Mouse (Mus musculus) lung, adult 2 months (tissue): ENCODE measurements around the gene Sh3gl3. TPM values are rescaled to one million over a fixed set of nuclear protein-coding genes. Genes with fewer than 3 reads are reported as not detected.

Experiments
- DNase-seq: peaks from one replicate; pipeline ENCODE4 v3.0.0; 2022
- H3K4me1 ChIP-seq: fragments of 200-500 bp; 2 replicates; pipeline ENCODE4 v1.6.1; 2011; ENCODE audit warnings: low read length; ENCODE audit not compliant: control insufficient read depth, insufficient read depth
- H3K4me3 ChIP-seq: fragments of 200-500 bp; replicated peaks from 2 replicates; pipeline ENCODE3; 2011; ENCODE audit warnings: low read depth, mild to moderate bottlenecking, control low read depth, low read length; ENCODE audit errors: extremely low read depth
- CTCF ChIP-seq: fragments of 200-500 bp; IDR thresholded peaks from 2 replicates; pipeline ENCODE4 v1.5.1; 2011; ENCODE audit warnings: mild to moderate bottlenecking, low read length, control low read depth; ENCODE audit not compliant: insufficient read depth
- POLR2A ChIP-seq: fragments of 200-500 bp; IDR thresholded peaks from 2 replicates; pipeline ENCODE4 v1.6.1; 2011; ENCODE audit warnings: low read depth, mild to moderate bottlenecking, control low read depth, low read length, borderline replicate concordance; ENCODE audit errors: extremely low read depth
- WGBS: fragments of 180-500 bp; shearing (Covaris S2); methylation state at CpG from one replicate; pipeline ENCODE4 v1.1.7; 2018; 5-methylcytosine and 5-hydroxymethylcytosine counted together
- polyA plus RNA-seq: library from polyadenylated mRNA; depleted of rRNA; stranded (reverse); fragments of >200 nt; gene quantifications from 2 replicates; pipeline ENCODE4 v1.2.3, GENCODE M21; 2012

Gene Sh3gl3
- polyA plus RNA-seq, 1 experiment: 0.73 TPM

- WGBS: 37% methylated on average over 11 of the region's 11 CpGs
- DNase-seq: no peak
- TF ChIP-seq CTCF (no peak), POLR2A (no peak)
- Histone ChIP-seq H3K4me1 (no peaks in the 10 kb centered on the region; the same call in 1 of the 2 replicates), H3K4me3 (no peak overlapping the region)
Measured at GRCm38 (mm10) chr7:82234010-82234897, 60.6 kb downstream of the Sh3gl3 start.

- no peak for TF ChIP-seq CTCF
- no peak for TF ChIP-seq POLR2A
- 38% methylated on average over 4 of the region's 4 CpGs for WGBS
- Histone ChIP-seq H3K4me3 (no peak overlapping the region), H3K4me1 (no peaks in the 10 kb centered on the region; the same call in 1 of the 2 replicates)
- DNase-seq: no peak
Measured at GRCm38 (mm10) chr7:82234898-82235290, 61.3 kb downstream of the Sh3gl3 start.

- Histone ChIP-seq H3K4me1 (no peaks in the 10 kb centered on the region; the same call in 1 of the 2 replicates), H3K4me3 (no peak overlapping the region)
- WGBS: 58% methylated on average over 9 of the region's 9 CpGs
- TF ChIP-seq POLR2A (no peak), CTCF (no peak)
- DNase-seq: no peak
Measured at GRCm38 (mm10) chr7:82235486-82235885, 61.8 kb downstream of the Sh3gl3 start.

- no peaks in the 10 kb centered on the region; the same call in 1 of the 2 replicates for H3K4me1 ChIP-seq
- no peak for DNase-seq
- no peak overlapping the region for H3K4me3 ChIP-seq
- WGBS: 48% methylated on average over 11 of the region's 11 CpGs
- TF ChIP-seq CTCF: no peak
- TF ChIP-seq POLR2A: no peak
Measured at GRCm38 (mm10) chr7:82236152-82236898, 62.7 kb downstream of the Sh3gl3 start.

GRCm38 (mm10) chr7:82236899-82237162 is 63.2 kb downstream of the Sh3gl3 start:
- H3K4me1 ChIP-seq: no peaks in the 10 kb centered on the region; the same call in 1 of the 2 replicates
- no peak for TF ChIP-seq POLR2A
- TF ChIP-seq CTCF: no peak
- WGBS: 70% methylated on average over 4 of the region's 4 CpGs
- no peak for DNase-seq
- H3K4me3 ChIP-seq: no peak overlapping the region

- TF ChIP-seq POLR2A: no peak
- TF ChIP-seq CTCF: no peak
- no peak for DNase-seq
- WGBS: 59% methylated on average over 8 of the region's 8 CpGs
- Histone ChIP-seq H3K4me3 (no peak overlapping the region), H3K4me1 (no peaks in the 10 kb centered on the region)
Measured at GRCm38 (mm10) chr7:82240424-82241240, 67.0 kb downstream of the Sh3gl3 start.

GRCm38 (mm10) chr7:82244701-82245100 is 71.1 kb downstream of the Sh3gl3 start:
- DNase-seq: no peak
- Histone ChIP-seq H3K4me3 (no peak overlapping the region), H3K4me1 (no peaks in the 10 kb centered on the region)
- TF ChIP-seq POLR2A: no peak
- TF ChIP-seq CTCF: no peak
- 78% methylated on average over 3 of the region's 3 CpGs for WGBS

- TF ChIP-seq CTCF (no peak), POLR2A (no peak)
- 68% methylated on average over 10 of the region's 10 CpGs for WGBS
- H3K4me1 ChIP-seq: no peaks in the 10 kb centered on the region
Measured at GRCm38 (mm10) chr7:82248953-82249695, 75.5 kb downstream of the Sh3gl3 start.

GRCm38 (mm10) chr7:82253309-82253708 is 79.7 kb downstream of the Sh3gl3 start:
- 83% methylated on average over 1 of the region's 1 CpGs for WGBS
- Histone ChIP-seq H3K4me1 (no peaks in the 10 kb centered on the region), H3K4me3 (no peak overlapping the region)
- no peak for TF ChIP-seq CTCF
- DNase-seq: no peak

More at GRCm38 (mm10) chr7:82248953-82249695, 75.5 kb downstream of the Sh3gl3 start:
- no peak for DNase-seq
- H3K4me3 ChIP-seq: no peak overlapping the region
